Mouse (Mus musculus) megakaryocyte, embryonic 14.5 days (primary cell): ENCODE measurements at regions not wholly inside any gene's neighbourhood (a gene's known extent, or its start where the extent isn't known, plus 50 kb on each side); places are given as distances from the start of the nearest gene placed in this dataset.

Source experiments
- H3K27me3 ChIP-seq: replicated peaks from 2 replicates; pipeline ENCODE3; 2012; ENCODE audit warnings: inconsistent platforms
- H3K36me3 ChIP-seq: replicated peaks from 2 replicates; pipeline ENCODE3; 2012; ENCODE audit warnings: low read length, inconsistent platforms, mixed read lengths
- H3K4me1 ChIP-seq: 2 replicates; pipeline ENCODE4 v1.6.1; 2012; ENCODE audit warnings: inconsistent platforms
- H3K4me3 ChIP-seq: replicated peaks from 2 replicates; pipeline ENCODE3; 2012; ENCODE audit warnings: moderate library complexity, mild to moderate bottlenecking, inconsistent platforms
- H3K9me3 ChIP-seq: 2 replicates; pipeline ENCODE4 v1.6.1; 2012; ENCODE audit warnings: inconsistent platforms
- FLI1 ChIP-seq: IDR thresholded peaks from 2 replicates; pipeline ENCODE4 v1.6.1; 2012; ENCODE audit warnings: low read length, inconsistent platforms, mixed read lengths
- GATA1 ChIP-seq: IDR thresholded peaks from 3 replicates; pipeline ENCODE4 v1.6.1; 2012; ENCODE audit warnings: mixed read lengths, low read length, inconsistent platforms, borderline replicate concordance

DNA sequence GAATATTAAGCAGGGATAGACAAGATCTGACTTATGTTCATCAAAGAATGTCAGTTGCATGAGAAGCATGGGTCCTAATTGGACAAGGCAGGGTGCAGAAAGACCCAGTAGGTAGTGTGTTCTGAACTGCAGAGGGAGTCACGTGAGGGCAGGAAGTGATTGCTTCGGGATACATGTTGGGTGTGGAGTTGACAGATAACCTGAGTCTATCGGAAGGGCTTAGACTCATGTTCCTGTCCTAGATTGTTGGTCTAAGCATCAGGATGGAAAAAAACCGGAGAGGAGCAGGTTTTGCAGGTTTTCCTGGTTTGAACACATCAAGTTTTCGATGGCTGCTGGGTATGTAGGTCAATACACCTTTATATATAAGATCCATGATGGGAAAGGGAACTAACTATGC lies 101.8 kb upstream of the Tab2 start:
- TF ChIP-seq GATA1 = no peak
- no peak for TF ChIP-seq FLI1
- peaks cover 48% of the 10 kb centered on the region for H3K4me1 ChIP-seq

DNA sequence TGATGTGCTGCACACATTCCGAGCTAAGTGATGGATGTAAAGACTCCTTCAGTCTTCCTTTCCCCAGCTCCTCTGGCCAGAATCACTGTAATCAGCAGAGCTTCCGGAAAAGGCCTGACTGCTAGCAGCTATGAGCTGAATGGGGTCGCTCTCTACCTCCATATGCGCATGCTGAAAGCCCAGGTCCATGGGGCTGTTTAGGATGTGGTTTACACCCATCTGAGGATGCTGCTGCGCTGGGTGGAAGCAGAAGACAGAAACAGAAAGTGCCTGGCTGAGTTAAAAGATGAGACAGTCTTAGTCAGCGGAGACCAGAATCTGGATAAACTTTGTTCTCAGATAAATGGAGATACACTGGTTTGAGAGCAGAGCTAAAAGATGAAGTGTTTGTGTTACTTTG lies 99.3 kb upstream of the Tab2 start:
- Histone ChIP-seq H3K9me3 (no peaks in the 10 kb centered on the region), H3K36me3 (no peaks in the 10 kb centered on the region), H3K4me1 (peaks cover 41% of the 10 kb centered on the region), H3K4me3 (peak overlapping the region; percentile 54), H3K27me3 (no peaks in the 10 kb centered on the region)
- TF ChIP-seq FLI1 (no peak), GATA1 (no peak)

More for the DNA sequence above, 101.8 kb upstream of the Tab2 start:
- no peaks in the 10 kb centered on the region for H3K9me3 ChIP-seq
- H3K4me3 ChIP-seq = no peak overlapping the region
- H3K36me3 ChIP-seq = no peaks in the 10 kb centered on the region
- H3K27me3 ChIP-seq = no peaks in the 10 kb centered on the region

DNA sequence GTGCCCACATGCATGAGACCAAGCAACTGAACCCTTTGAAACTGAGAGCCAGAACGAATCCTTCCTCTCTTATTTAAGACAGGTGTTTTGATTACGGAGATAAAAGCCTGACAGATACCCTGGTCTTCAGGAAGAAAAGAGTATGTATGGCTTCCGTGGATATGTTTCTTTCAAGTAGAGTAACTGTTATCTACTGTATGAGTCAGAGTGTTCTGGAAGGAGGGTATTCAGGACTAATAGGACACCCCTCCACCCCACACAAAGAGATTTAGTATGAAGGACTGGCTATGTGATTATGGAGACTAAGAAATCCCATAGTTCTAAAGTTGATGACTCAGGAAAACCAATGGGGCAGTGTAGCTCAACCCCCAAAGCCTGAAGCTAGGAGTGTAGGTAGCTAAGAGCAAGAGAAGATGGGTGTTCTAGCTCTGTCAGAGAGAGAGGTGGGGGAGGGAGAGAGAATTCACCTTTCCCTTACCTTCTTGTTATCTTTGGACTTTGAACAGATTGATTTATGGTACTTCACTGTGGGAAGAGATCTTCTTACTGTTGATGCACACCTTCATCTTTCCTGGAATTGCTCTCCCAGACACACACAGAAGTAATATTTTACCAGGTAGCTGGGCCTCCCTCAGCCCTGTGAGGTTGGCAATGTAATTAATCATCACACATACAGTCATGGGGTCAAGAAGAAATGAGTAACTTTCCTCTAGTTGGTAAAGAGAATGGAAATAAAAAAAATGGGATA lies 87.6 kb upstream of the Tab2 start:
- H3K4me1 ChIP-seq = peaks cover 12% of the 10 kb centered on the region
- H3K4me3 ChIP-seq = no peak overlapping the region
- peaks cover 3% of the 10 kb centered on the region for H3K36me3 ChIP-seq
- TF ChIP-seq FLI1 (no peak), GATA1 (no peak)
- H3K9me3 ChIP-seq = 0 out of 2 replicates have a peak, but pooled peaks cover 3% of the 10 kb centered on the region
- H3K27me3 ChIP-seq = no peaks in the 10 kb centered on the region

DNA sequence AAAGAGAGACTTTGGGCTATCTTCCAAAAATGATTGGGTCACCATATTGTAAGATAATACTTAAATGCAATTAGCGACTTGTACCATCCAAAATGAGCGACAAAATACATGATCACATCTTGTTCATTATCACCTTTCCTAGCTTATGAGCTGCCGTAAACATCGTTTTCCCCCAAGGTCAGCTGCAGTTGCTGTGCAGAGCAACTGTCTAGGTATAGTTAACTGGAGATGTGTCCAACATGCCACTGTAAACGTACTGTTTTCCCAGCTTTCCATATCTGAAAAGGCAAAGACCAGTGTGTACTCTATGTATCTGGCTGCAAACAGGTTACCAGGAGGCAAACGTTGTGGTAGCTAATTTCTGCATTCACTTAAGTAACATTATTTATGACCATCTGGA lies 86.3 kb upstream of the Tab2 start:
- Histone ChIP-seq H3K4me3 (no peak overlapping the region), H3K27me3 (no peaks in the 10 kb centered on the region), H3K9me3 (0 out of 2 replicates have a peak, but pooled peaks cover 3% of the 10 kb centered on the region), H3K4me1 (peaks cover 25% of the 10 kb centered on the region), H3K36me3 (peaks cover 3% of the 10 kb centered on the region)
- no peak for TF ChIP-seq GATA1
- TF ChIP-seq FLI1 = no peak

DNA sequence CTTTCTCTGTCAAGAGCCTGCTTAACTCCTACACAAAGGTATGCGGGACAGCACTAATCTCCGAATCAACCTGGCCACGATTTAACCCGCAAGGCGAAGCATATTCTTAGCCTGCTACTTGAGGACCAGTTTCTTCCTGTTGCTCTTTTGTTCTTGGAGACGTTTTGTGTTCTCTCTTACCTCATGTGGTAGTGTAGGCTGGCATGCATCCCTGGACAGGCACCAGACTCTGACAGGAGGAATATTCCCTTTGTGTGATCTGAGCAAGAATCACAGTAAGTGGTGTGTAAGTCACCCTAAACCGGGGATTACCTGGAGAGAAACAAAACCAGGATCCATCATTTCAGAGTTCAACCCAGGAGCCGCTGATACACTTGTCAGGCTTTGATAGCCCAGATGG lies 85.8 kb upstream of the Tab2 start:
- Histone ChIP-seq H3K4me1 (peaks cover 27% of the 10 kb centered on the region), H3K4me3 (no peak overlapping the region), H3K36me3 (peaks cover 3% of the 10 kb centered on the region), H3K9me3 (0 out of 2 replicates have a peak, but pooled peaks cover 3% of the 10 kb centered on the region), H3K27me3 (no peaks in the 10 kb centered on the region)
- no peak for TF ChIP-seq GATA1
- no peak for TF ChIP-seq FLI1

DNA sequence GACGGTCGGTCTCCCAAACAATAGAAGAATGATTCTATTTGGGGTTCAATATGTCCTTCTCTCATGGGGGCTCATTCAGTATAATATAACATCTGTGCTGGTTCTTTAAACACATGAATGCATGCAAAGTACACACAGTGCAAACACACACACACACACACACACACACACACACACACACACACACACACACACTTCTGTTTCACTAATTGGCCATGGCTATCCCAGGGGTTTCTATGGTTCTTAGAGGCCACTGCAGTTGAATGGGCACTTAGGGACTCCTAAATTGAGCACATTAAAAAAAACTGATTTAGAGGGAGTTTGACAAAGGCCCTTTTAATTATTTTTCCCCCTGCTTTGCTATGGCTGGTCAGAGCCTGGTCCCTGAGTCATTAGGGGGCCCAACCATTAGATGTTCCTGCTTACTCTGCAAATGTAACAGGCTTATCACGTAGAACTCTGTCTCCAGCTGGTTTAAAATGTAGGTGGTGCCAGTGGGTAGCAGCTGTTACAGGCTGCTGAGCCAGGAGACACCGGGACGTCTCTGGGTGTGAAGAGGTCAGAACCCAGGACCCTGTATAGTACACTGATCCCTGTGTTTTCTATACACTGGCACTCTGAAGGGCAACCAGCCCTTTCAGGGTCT lies 82.1 kb upstream of the Tab2 start:
- Histone ChIP-seq H3K36me3 (peaks cover 3% of the 10 kb centered on the region), H3K9me3 (0 out of 2 replicates have a peak, but pooled peaks cover 3% of the 10 kb centered on the region), H3K27me3 (no peaks in the 10 kb centered on the region), H3K4me1 (peaks cover 44% of the 10 kb centered on the region), H3K4me3 (no peak overlapping the region)
- TF ChIP-seq GATA1 (no peak), FLI1 (no peak)

DNA sequence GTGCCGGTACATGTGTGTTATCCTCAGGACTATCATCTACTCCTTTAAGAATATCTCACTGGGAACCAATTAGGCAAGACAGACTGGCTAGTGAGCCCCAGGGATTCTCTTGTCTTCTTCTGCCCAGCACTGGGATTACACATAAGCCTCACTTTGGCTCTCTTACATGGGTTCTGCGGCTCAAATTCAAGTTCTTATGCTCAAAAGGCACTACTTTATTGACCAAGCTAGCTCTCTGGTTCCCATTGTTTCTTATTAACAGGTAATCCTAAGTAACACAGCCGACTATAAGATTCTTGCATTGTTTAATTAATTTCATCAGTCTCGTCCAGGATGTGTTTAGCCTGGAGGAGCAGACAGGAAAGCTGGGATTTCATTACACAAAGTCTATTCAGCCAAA lies 80.3 kb upstream of the Tab2 start:
- H3K36me3 ChIP-seq = no peaks in the 10 kb centered on the region
- peaks cover 55% of the 10 kb centered on the region for H3K4me1 ChIP-seq
- H3K27me3 ChIP-seq = no peaks in the 10 kb centered on the region
- H3K4me3 ChIP-seq = no peak overlapping the region
- no peaks in the 10 kb centered on the region for H3K9me3 ChIP-seq
- TF ChIP-seq GATA1 (no peak), FLI1 (no peak)

DNA sequence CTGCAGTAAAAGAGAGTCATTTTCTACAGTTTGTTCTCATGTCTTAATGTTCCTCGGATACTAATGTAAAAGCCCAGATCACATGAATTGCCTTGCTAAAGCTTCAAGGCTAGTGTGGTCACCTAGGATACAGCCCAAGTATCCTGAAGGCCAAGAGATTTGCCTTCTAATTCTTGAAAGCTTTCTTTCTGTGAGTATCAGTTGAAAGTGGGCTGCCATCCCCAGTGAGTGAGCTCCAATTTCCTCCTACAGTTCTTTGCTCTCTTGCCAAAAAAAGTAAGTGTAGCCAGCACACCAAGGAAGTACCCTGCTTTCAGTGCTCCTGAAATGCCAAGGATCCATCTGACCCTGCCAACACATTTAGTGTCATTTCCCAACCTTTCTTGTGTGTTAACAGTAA lies 79.3 kb upstream of the Tab2 start:
- no peaks in the 10 kb centered on the region for H3K36me3 ChIP-seq
- H3K4me3 ChIP-seq = no peak overlapping the region
- H3K27me3 ChIP-seq = no peaks in the 10 kb centered on the region
- H3K9me3 ChIP-seq = no peaks in the 10 kb centered on the region
- peaks cover 61% of the 10 kb centered on the region for H3K4me1 ChIP-seq
- no peak for TF ChIP-seq GATA1
- TF ChIP-seq FLI1 = no peak

DNA sequence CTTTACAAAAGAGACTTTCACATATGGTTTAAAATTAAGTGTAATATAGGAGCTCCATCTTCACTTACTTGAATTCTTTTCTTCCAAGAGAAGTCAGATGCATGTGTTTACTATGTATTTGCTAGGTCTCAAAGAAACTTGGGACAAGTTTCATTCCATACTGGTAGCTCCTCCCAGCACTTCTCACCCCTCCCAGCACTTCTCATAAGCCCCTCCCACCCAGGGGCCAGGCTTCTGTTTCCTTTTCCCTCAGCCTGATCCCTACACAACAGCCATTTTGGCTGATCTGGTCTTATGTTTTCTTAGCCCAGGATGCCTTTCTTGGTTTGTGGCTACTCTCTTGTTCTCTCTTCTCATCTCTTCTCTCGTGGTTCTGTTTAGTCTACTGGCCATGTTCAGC lies 76.2 kb upstream of the Tab2 start:
- Histone ChIP-seq H3K36me3 (no peaks in the 10 kb centered on the region), H3K27me3 (no peaks in the 10 kb centered on the region), H3K4me1 (peaks cover 58% of the 10 kb centered on the region), H3K4me3 (peak overlapping the region; percentile 72), H3K9me3 (no peaks in the 10 kb centered on the region)
- TF ChIP-seq FLI1 (no peak), GATA1 (no peak)

DNA sequence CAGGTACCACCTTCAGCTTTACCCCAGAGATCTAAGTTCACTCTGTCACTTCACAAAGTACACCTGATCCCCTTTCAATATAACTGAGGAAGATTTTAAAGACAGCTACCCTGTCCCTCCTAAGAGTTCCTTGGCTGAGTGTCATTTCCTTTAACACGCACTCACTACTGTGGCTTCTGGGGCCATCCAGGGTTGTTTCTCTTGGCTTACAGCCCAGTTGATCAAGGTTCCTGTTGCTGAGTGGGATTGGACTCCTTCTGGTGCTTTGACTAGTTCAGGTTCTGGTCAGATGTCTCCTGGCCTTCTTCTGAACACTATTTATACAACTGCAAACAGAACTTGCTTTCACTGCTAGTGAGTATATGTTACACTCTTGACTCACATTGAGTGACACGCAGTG lies 72.8 kb upstream of the Tab2 start:
- no peak overlapping the region for H3K4me3 ChIP-seq
- no peaks in the 10 kb centered on the region for H3K9me3 ChIP-seq
- no peaks in the 10 kb centered on the region for H3K36me3 ChIP-seq
- H3K4me1 ChIP-seq = peaks cover 58% of the 10 kb centered on the region
- H3K27me3 ChIP-seq = no peaks in the 10 kb centered on the region
- TF ChIP-seq GATA1 = no peak
- no peak for TF ChIP-seq FLI1
